ENCODE assay signal across 8 mouse cellular contexts in the genomic region with DNA sequence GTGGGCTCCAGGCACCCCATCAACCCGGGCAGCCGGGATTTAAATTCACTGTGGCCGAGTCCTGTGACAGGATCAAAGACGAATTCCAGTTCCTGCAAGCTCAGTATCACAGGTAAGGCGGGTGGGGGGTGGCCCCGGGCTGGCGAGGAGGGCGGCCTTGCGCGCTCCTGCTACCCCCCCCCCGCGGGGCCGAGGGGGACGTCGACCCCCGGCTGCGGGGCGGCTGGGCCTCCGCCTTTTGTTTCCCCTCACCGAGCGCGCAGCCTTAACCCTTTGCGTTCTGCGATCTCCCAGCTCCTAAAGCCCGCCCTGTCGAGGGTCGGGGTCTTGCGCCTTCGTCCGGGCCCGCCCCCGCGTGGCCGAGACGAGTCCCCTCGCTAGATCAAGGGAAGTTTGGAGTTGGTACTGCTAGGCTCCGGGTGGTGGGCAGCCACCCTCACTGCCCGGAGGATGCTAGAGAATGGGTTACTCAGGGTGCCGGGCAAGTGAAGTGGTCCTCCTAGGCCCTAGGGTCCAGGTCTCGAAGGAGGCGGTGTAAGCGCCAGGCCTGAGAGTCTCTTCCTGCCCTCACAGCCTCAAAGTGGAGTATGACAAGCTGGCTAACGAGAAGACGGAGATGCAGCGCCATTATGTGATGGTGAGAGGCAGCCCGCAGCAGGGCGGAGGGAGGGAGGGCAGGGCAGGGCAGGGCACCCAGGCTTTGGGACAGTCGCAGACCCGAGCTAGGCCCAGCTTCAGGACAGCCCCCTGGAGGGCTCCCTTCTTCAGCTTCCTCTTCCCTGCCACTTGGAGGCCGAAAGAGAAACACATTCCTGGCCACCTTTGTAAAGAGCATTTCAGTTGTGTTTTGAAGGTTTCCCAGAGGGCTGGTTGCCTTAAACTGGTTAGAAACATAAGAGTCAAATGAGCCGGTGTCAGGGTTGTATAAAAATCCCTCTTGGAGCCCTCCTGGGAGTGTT. TPM values are rescaled to one million over a fixed set of nuclear protein-coding genes. Genes with fewer than 3 reads are reported as not detected.
DNase-seq lines count a peak whose midpoint lies in the region; ATAC-seq and TF ChIP-seq lines count a peak whose summit lies in the region.

No protein-coding gene starts in this region.

- H3K9ac ChIP-seq in midbrain, embryonic 16.5 days (ENCODE audit: low read depth, low read length) = peak overlapping the region; percentile 97

- H3K4me3 ChIP-seq in cerebellum, adult 2 months (replicated peaks; ENCODE audit: insufficient read depth, low read depth, low read length) = peak overlapping the region; percentile 96
- peak overlapping the region; percentile 83 for H3K4me3 ChIP-seq in midbrain, embryonic 16.5 days (ENCODE audit: low read depth, low read length)

- H3K27me3 ChIP-seq in cerebellum, adult 2 months (ENCODE audit: control insufficient read depth, insufficient read depth, low read length) = no peaks in the 10 kb centered on the region
- H3K27me3 ChIP-seq in midbrain, embryonic 16.5 days (ENCODE audit: control insufficient read depth, insufficient read depth, low read depth, low read length) = no peaks in the 10 kb centered on the region

- peaks cover 19% of the 10 kb centered on the region for H3K4me1 ChIP-seq in cerebellum, adult 2 months (ENCODE audit: control insufficient read depth, insufficient read depth, low read length)
- H3K4me1 ChIP-seq in midbrain, embryonic 16.5 days (ENCODE audit: control insufficient read depth, insufficient read depth, low read length) = peaks cover 60% of the 10 kb centered on the region

- peak overlapping the region; percentile 94 for H3K4me2 ChIP-seq in midbrain, embryonic 16.5 days (ENCODE audit: low read length)

- TF ChIP-seq POLR2A in cerebellum, adult 2 months (IDR thresholded peaks at IDR 0.05; ENCODE audit: borderline replicate concordance, insufficient read depth, low read length) = no peak

- peak overlapping the region; percentile 22 for H3K27ac ChIP-seq in cerebellum, adult 2 months (ENCODE audit: insufficient read depth, low read length)
- H3K27ac ChIP-seq in midbrain, embryonic 16.5 days (ENCODE audit: low read length) = peak overlapping the region; percentile 93

- H3K9me3 ChIP-seq in midbrain, embryonic 16.5 days (replicated peaks; ENCODE audit: control insufficient read depth, low read length, poor library complexity, severe bottlenecking) = no peaks in the 10 kb centered on the region

- H3K36me3 ChIP-seq in midbrain, embryonic 16.5 days (ENCODE audit: control insufficient read depth, insufficient read depth, low read length) = no peaks in the 10 kb centered on the region

- WGBS in cerebellum, adult 2 months = 1% methylated on average over 51 of the region's 51 CpGs
- under 1% methylated on average over 44 of the region's 51 CpGs for WGBS in midbrain, embryonic 16.5 days

- no peak for TF ChIP-seq CTCF in cerebellum, adult 2 months (IDR thresholded peaks at IDR 0.05; ENCODE audit: borderline replicate concordance, insufficient read depth, low read depth, low read length)

- peak; percentile 53 to 88 for DNase-seq in adrenal gland, adult (ENCODE audit: inconsistent age in 2 of 2, low spot score in 1 of 2)
- no peak for DNase-seq in adrenal gland, postnatal 4 days (ENCODE audit: low spot score in 2 of 2)
- peak; percentile 44 for DNase-seq in 3T3-L1 (ENCODE audit: low read depth, low spot score)
- DNase-seq in cerebellum, adult 2 months = peak; percentile 54 to 60
- peak; percentile 39 to 40 for DNase-seq in gastrocnemius, postnatal 4 days (ENCODE audit: low spot score in 2 of 2)
- DNase-seq in kidney, postnatal 14 days = peak; percentile 56
- DNase-seq in thymus, postnatal 25 days = peak; percentile 64

- ATAC-seq in midbrain, embryonic 16.5 days = no peak

RNA-seq across cellular contexts. Expression of a gene that starts 2.1 kb away (rescaled TPM):
- total RNA-seq in adrenal gland, postnatal 4 days (2021) = 100 to 1,000 TPM; 105 to 116 TPM
- polyA plus RNA-seq in cerebellum, adult 2 months (2012; rRNA removed) = 50.6 and 62.0 TPM in 2 replicates
- 10 to 100 TPM; 35.0 to 47.8 TPM for total RNA-seq in gastrocnemius, postnatal 4 days (2021)
- 27.4 and 29.7 TPM in 2 replicates for polyA plus RNA-seq in midbrain, embryonic 16.5 days (2015; fragmentation: Nextera tagmentation; extraction: Ambion mirVana)

Comparison
In these comparisons a context has a peak if more than half of its experiments do, and no peak if none do; other contexts are left out.
1. DNase-seq: peak in adrenal gland, adult (2 of 2), 3T3-L1 (single experiment), cerebellum, adult 2 months (2 of 2), gastrocnemius, postnatal 4 days (2 of 2), kidney, postnatal 14 days (single experiment) and thymus, postnatal 25 days (single experiment); none in adrenal gland, postnatal 4 days (0 of 2).